Mouse (Mus musculus) MEL-GATA-1-ER (cell line): ENCODE results near the gene Mrgpra2b.
A peak's percentile ranks its signal among the peaks of the same experiment; 100 is the strongest.
"Not testable (repeated sequence)": the region's sequence is repeated elsewhere in the genome, so short reads cannot be mapped to it uniquely, and the experiment has no call there.

Experiments
- DNase-seq: peaks from one replicate; pipeline ENCODE4 v3.0.0-alpha.2; 2012; ENCODE audit warnings: low read depth; ENCODE audit errors: extremely low read depth

The Mrgpra2b gene

DNA sequence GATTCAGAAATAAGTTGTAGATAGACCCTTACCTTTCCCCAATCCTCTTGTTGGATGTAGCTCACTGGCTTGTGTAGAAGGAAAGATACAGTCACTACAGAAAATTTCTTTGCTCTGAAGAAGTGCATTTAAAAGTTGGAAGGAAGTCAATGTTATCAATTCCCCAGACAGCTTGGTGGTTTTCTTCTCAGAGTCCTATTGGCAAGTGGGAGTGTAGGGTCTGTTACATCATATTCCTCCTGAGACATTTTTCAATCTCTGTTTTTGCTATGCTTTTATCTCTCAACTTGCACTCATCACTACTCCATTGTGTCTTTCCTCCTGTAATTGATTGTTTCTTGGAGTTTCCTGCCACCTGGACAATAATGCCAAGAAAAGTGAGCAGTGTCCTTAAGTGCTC, at the start of gene Mrgpra2b:
TSS of gene Mrgpra2b (minus strand) at position 101 of the 400 bp plus-strand sequence.
- no peak for DNase-seq

GRCm38 (mm10) chr7:47516379-47516778, 12.3 kb downstream of the Mrgpra2b start:
- no peak for DNase-seq

DNA sequence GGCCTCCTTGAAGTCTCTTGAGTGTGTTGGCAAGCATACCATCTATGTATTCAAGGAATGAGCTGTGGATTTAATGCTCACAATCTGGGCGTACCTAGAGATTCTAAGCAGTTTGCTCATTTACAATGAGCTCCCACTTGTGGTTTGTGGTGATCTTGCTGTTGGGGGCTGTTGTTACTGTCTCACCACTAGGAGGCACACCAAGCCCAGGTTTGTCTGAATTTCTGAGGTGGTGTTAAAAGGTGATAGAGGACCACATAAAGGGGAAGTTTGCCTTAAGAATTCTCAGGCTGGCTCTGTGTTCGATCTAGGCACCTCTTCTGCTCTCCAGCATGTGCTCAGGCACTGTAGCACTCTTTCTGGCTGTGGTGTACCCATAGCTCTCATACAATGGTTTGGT, 13.6 kb downstream of the Mrgpra2b start:
- peak; percentile 2 for DNase-seq

DNA sequence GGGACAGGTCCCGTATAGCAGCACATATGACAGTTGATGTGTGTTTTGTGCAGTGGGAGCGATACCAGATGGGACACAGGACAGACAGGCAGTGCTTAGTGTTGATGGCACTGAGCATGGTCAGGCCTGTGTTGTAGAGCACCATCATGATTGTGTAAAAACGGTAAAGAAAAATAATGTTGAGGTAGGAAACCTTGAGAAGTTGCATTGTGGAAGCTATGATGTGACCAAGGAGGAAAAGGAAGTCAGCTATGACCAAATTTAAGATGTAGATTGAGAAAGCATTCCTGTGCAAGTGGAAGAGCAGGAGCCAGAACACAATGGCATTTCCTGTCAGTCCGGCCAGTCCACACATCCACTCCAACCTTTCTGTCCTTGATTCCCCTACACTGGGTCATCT, 25.7 kb downstream of the Mrgpra2b start:
- DNase-seq: no peak

DNA sequence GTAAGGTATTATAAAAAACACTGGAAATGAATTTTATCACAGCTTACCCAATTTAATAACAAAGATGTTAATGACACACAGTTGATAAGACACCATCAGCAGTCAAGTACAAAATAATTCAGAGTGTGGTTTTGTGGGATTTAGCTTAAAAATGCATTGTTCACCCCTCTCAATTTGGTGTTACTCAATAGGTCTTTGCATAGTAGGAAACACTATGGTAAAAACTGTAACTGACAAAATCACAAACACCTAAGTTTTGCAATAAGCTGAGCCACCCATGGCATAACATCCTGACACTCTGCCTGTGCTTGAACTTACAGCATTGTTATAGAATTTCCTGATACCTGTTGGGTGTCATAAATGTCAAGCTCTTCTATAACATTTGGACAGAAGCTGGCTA, 37.4 kb downstream of the Mrgpra2b start:
- not testable (repeated sequence) for DNase-seq

GRCm38 (mm10) chr7:47489438-47489837, 39.2 kb downstream of the Mrgpra2b start:
- not testable (repeated sequence) for DNase-seq

DNA sequence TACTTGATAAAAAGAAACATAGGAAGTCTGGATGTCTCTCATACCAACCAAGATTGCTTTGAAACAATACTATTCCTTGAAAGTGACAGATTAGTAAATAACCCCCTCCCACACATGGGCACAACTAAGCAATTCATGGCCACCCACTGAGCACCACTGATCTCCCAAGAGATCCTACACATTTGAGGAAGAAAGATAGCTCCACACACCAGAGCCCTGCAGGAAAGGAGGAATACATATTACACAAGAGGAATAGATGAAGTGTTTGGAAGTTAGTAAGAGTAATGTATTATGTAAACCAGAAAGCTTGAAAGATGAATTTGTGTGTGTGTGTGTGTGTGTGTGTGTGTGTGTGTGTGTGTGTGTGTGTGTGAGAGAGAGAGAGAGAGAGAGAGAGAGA, 45.5 kb downstream of the Mrgpra2b start:
- DNase-seq: not testable (repeated sequence)

DNA sequence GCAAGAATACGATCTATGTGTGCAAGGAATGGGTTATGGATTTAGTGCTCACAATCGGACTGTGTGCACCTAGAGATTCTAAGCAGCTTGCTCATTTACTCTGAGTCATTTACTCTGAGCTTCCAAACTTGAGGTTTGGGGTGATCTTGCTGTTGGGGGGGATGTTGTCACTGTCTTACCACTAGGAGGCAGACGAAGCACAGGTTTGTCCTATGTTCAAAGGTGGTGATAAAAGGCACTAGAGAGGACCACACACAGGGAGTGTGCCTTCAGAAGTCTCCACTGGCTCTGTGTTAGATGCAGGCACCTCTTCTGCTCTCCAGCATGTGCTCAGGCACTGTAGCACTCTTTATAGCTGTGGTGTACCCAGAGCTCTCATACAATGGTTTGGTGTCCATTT, 54.8 kb downstream of the Mrgpra2b start:
- DNase-seq: not testable (repeated sequence)

DNA sequence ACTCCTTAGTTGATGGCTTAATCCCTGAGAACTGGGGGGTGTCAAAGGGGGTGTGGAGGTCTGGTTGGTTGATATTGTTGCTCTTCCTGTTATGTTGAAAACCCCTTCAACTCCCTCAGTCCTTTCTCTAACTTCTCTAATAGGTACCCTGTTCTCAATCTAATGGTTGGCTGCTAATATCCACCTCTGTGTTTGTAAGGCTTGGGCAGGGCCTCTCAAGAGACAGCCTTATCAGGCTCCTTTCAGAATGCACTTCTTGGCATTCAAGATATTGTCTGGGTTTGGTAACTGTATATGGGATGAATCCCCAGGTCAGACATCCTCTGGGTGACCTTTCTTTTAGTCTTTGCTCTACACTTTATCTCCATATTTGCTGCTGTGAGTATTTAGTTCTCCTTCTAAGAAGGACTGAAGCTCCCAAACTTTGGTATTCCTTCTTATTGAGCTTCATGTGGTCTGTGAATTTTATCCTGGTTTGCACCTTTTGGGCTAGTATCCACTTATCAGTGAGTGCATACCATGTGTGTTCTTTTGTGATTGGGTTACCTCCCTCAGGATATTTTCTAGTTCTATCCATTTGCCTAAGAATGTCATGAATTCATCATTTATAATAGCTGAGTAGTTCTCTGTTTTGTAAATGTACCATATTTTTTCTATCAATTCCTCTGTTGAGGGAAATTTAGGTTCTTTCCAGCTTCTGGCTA, 63.2 kb downstream of the Mrgpra2b start:
- DNase-seq: not testable (repeated sequence)

DNA sequence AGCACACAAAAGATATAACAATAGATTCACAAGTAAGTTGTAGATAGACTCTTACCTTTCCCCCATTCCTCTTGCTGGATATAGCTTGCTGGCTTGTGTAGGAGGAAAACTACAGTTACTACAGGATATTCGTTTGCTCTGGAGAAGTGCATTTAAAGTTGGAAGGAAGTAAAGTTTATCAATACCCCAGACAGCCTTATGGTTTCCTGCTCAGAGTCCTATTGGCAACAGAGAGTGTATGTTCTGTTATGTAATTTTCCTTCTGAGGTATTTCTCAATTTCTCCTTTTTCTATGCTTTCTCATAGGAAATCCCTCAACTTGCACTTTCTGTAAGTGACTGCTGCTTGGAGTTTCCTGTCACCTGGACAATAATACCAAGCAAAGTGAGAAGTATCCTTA, 76.6 kb downstream of the Mrgpra2b start, which contains the start of gene Mrgpra2a:
TSS of gene Mrgpra2a (minus strand) at position 125 of the 400 bp plus-strand sequence.
- DNase-seq: not testable (repeated sequence)

DNA sequence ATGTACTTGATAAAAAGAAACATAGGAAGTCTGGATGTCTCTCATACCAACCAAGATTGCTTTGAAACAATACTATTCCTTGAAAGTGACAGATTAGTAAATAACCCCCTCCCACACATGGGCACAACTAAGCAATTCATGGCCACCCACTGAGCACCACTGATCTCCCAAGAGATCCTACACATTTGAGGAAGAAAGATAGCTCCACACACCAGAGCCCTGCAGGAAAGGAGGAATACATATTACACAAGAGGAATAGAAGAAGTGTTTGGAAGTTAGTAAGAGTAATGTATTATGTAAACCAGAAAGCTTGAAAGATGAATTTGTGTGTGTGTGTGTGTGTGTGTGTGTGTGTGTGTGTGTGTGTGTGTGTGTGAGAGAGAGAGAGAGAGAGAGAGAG, 82.9 kb downstream of the Mrgpra2b start:
- not testable (repeated sequence) for DNase-seq

DNA sequence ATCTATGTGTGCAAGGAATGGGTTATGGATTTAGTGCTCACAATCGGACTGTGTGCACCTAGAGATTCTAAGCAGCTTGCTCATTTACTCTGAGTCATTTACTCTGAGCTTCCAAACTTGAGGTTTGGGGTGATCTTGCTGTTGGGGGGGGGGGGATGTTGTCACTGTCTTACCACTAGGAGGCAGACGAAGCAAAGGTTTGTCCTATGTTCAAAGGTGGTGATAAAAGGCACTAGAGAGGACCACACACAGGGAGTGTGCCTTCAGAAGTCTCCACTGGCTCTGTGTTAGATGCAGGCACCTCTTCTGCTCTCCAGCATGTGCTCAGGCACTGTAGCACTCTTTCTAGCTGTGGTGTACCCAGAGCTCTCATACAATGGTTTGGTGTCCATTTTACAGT, 92.2 kb downstream of the Mrgpra2b start:
- not testable (repeated sequence) for DNase-seq

GRCm38 (mm10) chr7:47427815-47428508, 100.7 kb downstream of the Mrgpra2b start:
- not testable (repeated sequence) for DNase-seq
